ENCODE assay signal across 8 mouse cellular contexts in genomic region chr5:139378986-139379629, GRCm38 (mm10). TPM values are rescaled to one million over a fixed set of nuclear protein-coding genes. Genes with fewer than 3 reads are reported as not detected.
A peak's percentile ranks its signal among the peaks of the same experiment; 100 is the strongest.
DNase-seq lines count a peak whose midpoint lies in the region; ATAC-seq and TF ChIP-seq lines count a peak whose summit lies in the region.
"Had no signal": no experiment of that assay in that cellular context is flagged by ENCODE, and none has a peak within 500 bp of the region (broad histone marks: within the 10 kb centered on the region; RNA-seq: fewer than 3 reads in every experiment).

No protein-coding gene starts in this region.

- no peaks in the 10 kb centered on the region for H3K9me3 ChIP-seq in stomach, embryonic 14.5 days (ENCODE audit: control insufficient read depth, low read depth, low read length)

- H3K4me1 ChIP-seq in lung, adult 2 months (ENCODE audit: control insufficient read depth, insufficient read depth, low read length) = peaks cover 58% of the 10 kb centered on the region
- peaks cover 39% of the 10 kb centered on the region for H3K4me1 ChIP-seq in stomach, embryonic 14.5 days (ENCODE audit: control insufficient read depth, insufficient read depth, low read length)

- in situ Hi-C loops in Patski (cut with MboI; ENCODE audit: low pct_unique_long_range_greater_than_20kb) = no loop called here

- H3K36me3 ChIP-seq in stomach, embryonic 14.5 days (ENCODE audit: control insufficient read depth, insufficient read depth, low read length) = no peaks in the 10 kb centered on the region

- peak; percentile 13 for ATAC-seq in Patski
- peak; percentile 30; the same call in 1 of the 2 replicates for ATAC-seq in stomach, embryonic 14.5 days (ENCODE audit: insufficient number of reproducible peaks, insufficient read depth, low FRiP score, low read depth)

- CTCF ChIA-PET in Patski (lab: Charles Lee) = interaction anchor here (1.6 kb wide), 1 partner anchor 30 kb away, joined by 3 read pairs; no protein-coding TSS in a partner anchor

- intact Hi-C loops in left cerebral cortex, postnatal 36 days (cut with DNase I) = no loop called here

- no peak overlapping the region for H3K4me3 ChIP-seq in lung, adult 2 months (replicated peaks; ENCODE audit: extremely low read depth, low read depth, low read length)
- H3K4me3 ChIP-seq in stomach, embryonic 14.5 days (ENCODE audit: low read depth, low read length) = no peak overlapping the region

- no peak overlapping the region for H3K9ac ChIP-seq in stomach, embryonic 14.5 days (replicated peaks; ENCODE audit: low read depth, low read length)

- peak overlapping the region; percentile 68 for H3K27ac ChIP-seq in stomach, embryonic 14.5 days (ENCODE audit: low read length)

- peak; percentile 40; the same call in 1 of the 2 replicates for TF ChIP-seq POLR2A in lung, adult 2 months (IDR thresholded peaks at IDR 0.05; ENCODE audit: borderline replicate concordance, extremely low read depth, low read depth, low read length)

- H3K27me3 ChIP-seq in Patski = no peaks in the 10 kb centered on the region
- H3K27me3 ChIP-seq in stomach, embryonic 14.5 days (ENCODE audit: control insufficient read depth, insufficient read depth, low read length) = no peaks in the 10 kb centered on the region

- H3K4me2 ChIP-seq in stomach, embryonic 14.5 days (replicated peaks; ENCODE audit: low read depth, low read length) = no peak overlapping the region

- no peak for TF ChIP-seq CTCF in Patski (IDR thresholded peaks at IDR 0.05)
- TF ChIP-seq CTCF in lung, adult 2 months (IDR thresholded peaks at IDR 0.05; ENCODE audit: insufficient read depth, low read length) = no peak

- WGBS in lung, adult 2 months = 6% methylated on average over 21 of the region's 21 CpGs
- 34% methylated on average over 21 of the region's 21 CpGs for WGBS in stomach, embryonic 14.5 days

- POLR2A ChIA-PET in Patski (lab: Charles Lee) = interaction anchor here (1.0 to 2.0 kb wide), 3 partner anchors 14 to 34 kb away, joined by 3 to 9 read pairs (median 4); no protein-coding TSS in a partner anchor

- no peak for DNase-seq in Patski (ENCODE audit: low read depth, low spot score)
- peak; percentile 78 for DNase-seq in adrenal gland, postnatal 25 days
- peak; percentile 87 to 92 for DNase-seq in heart, adult 18-20 months
- peak; percentile 97 for DNase-seq in kidney, adult 11 months
- peak; percentile 89 for DNase-seq in lung, adult 2 months
- no peak for DNase-seq in left cerebral cortex, postnatal 36 days (ENCODE audit: low spot score in 2 of 2)

RNA-seq across cellular contexts. Expression of gene Gpr146, which starts 1.6 kb away (rescaled TPM):
- polyA plus RNA-seq in Patski (2021) = 7.9 TPM
- total RNA-seq in adrenal gland, postnatal 25 days (2021) = 13.1 and 16.0 TPM in 2 replicates
- 10 to 100 TPM; 39.6 to 40.5 TPM for total RNA-seq in heart, adult 18-20 months (2021)
- 75.7 and 93.4 TPM in 2 replicates for polyA plus RNA-seq in lung, adult 2 months (2012; rRNA removed)
- 1.3 and 1.5 TPM in 2 replicates for polyA plus RNA-seq in stomach, embryonic 14.5 days (2014; fragmentation: Nextera tagmentation; extraction: Ambion mirVana)
- 10 to 100 TPM; 13.5 to 14.0 TPM for total RNA-seq in left cerebral cortex, postnatal 36 days (2021)

RNA-seq across cellular contexts. Expression of gene C130050O18Rik, which starts 26.0 kb away (rescaled TPM):
- polyA plus RNA-seq in Patski (2021) = 0.24 TPM
- 0.49 and 0.57 TPM in 2 replicates for total RNA-seq in adrenal gland, postnatal 25 days (2021)
- under 1 TPM; 0.47 to 0.69 TPM for total RNA-seq in heart, adult 18-20 months (2021)
- 7.2 and 9.0 TPM in 2 replicates for polyA plus RNA-seq in lung, adult 2 months (2012; rRNA removed)
- polyA plus RNA-seq in stomach, embryonic 14.5 days (2014; fragmentation: Nextera tagmentation; extraction: Ambion mirVana) = 0.48 and 1.3 TPM in 2 replicates
- under 1 TPM in 1 of 2 experiments, not detected in 1; 0.27 TPM for total RNA-seq in left cerebral cortex, postnatal 36 days (2021)

RNA-seq across cellular contexts. Expression of gene Cyp2w1, which starts 26.7 kb away (rescaled TPM):
- not detected for polyA plus RNA-seq in Patski (2021)
- not detected in 2 replicates for total RNA-seq in adrenal gland, postnatal 25 days (2021)
- total RNA-seq in heart, adult 18-20 months (2021) = not detected
- 0.33 TPM in 1 of 2 replicates, not detected in the other for polyA plus RNA-seq in lung, adult 2 months (2012; rRNA removed)
- 6.3 and 6.8 TPM in 2 replicates for polyA plus RNA-seq in stomach, embryonic 14.5 days (2014; fragmentation: Nextera tagmentation; extraction: Ambion mirVana)
- not detected for total RNA-seq in left cerebral cortex, postnatal 36 days (2021)
- polyA plus RNA-seq: gonadal fat pad, adult 2 months had no signal

RNA-seq across cellular contexts. Expression of gene Cox19, which starts 27.9 kb away (rescaled TPM):
- polyA plus RNA-seq in Patski (2021) = 66.1 TPM
- total RNA-seq in adrenal gland, postnatal 25 days (2021) = 61.7 and 66.5 TPM in 2 replicates
- 100 to 1,000 TPM in 1 of 2 experiments, 10 to 100 TPM in 1; 82.6 to 103 TPM for total RNA-seq in heart, adult 18-20 months (2021)
- polyA plus RNA-seq in lung, adult 2 months (2012; rRNA removed) = 51.7 and 61.9 TPM in 2 replicates
- polyA plus RNA-seq in stomach, embryonic 14.5 days (2014; fragmentation: Nextera tagmentation; extraction: Ambion mirVana) = 105 and 120 TPM in 2 replicates
- 10 to 100 TPM; 65.7 to 74.4 TPM for total RNA-seq in left cerebral cortex, postnatal 36 days (2021)

RNA-seq across cellular contexts. Expression of gene Gper1, which starts 43.8 kb away (rescaled TPM):
- 0.58 TPM for polyA plus RNA-seq in Patski (2021)
- total RNA-seq in adrenal gland, postnatal 25 days (2021) = 3.5 and 4.8 TPM in 2 replicates
- 1 to 10 TPM; 1.1 to 1.3 TPM for total RNA-seq in heart, adult 18-20 months (2021)
- 2.7 and 3.3 TPM in 2 replicates for polyA plus RNA-seq in lung, adult 2 months (2012; rRNA removed)
- polyA plus RNA-seq in stomach, embryonic 14.5 days (2014; fragmentation: Nextera tagmentation; extraction: Ambion mirVana) = 3.3 TPM in 2 replicates
- 1 to 10 TPM; 2.9 to 3.3 TPM for total RNA-seq in left cerebral cortex, postnatal 36 days (2021)

Comparison
In these comparisons a context has a peak if more than half of its experiments do, and no peak if none do; other contexts are left out.
1. DNase-seq: peak in adrenal gland, postnatal 25 days (single experiment), heart, adult 18-20 months (2 of 2), kidney, adult 11 months (single experiment) and lung, adult 2 months (single experiment); none in Patski (single experiment) and left cerebral cortex, postnatal 36 days (0 of 2).